Mouse (Mus musculus): ENCODE measurements at regions not wholly inside any gene's neighbourhood (a gene's known extent, or its start where the extent isn't known, plus 50 kb on each side); places are given as distances from the start of the nearest gene placed in this dataset.

DNA sequence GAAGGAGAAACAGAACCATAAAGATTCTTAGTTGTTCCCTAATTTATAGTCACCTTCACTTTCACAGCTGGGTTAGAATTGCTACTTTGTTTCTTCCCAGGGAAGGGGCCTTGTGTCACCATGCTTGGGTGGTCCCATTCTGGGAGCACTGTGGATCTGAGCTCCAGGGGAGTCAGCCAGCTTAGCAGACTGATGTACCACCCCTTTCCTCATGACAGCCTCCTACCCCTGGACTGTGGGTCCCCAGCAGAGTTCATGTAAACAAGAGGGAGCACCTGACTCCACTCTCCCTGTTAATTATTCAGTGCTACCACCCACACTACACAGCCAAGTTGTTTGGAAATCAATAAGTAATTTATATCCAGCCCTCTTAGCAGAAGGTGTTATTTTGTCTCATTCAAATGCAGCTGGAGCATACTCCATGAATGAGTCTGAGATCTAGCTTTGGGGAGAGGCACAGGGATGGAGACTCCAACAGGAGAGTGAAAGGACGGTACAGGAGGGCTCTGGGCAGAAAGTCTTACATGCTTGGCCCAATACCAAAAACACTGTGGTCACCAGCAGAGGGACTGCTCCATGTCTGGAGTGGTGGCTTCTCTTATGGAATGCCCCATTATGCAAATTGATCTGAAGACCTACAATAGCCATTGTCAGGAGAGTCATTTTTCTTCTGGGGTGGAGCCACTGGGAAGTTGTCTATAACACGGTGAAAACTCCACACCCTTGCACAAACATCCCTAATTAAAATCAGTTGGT lies 51.1 kb upstream of the Dock1 start:
- TF ChIP-seq CTCF (IDR thresholded peaks at IDR 0.05) = no peak
- Histone ChIP-seq H3K4me3 (no peak overlapping the region), H3K27ac (no peak overlapping the region)
- no peak for DNase-seq
- intact Hi-C loops (cut with DNase I) = no loop called here

- no peak for DNase-seq
- no peak overlapping the region for H3K27ac ChIP-seq
- intact Hi-C loops (cut with DNase I) = no loop called here
- no peak overlapping the region for H3K4me3 ChIP-seq
- no peak for TF ChIP-seq CTCF (IDR thresholded peaks at IDR 0.05)
Measured at GRCm38 (mm10) chr7:134620006-134620405, 50.4 kb upstream of the Dock1 start.

Data from gastrocnemius, adult 2 months (tissue).